Mouse (Mus musculus) left cerebral cortex, postnatal 36 days (tissue): ENCODE data around the gene Tmem40. TPM values are rescaled to one million over a fixed set of nuclear protein-coding genes. Genes with fewer than 3 reads are reported as not detected.

ENCODE experiments used
- DNase-seq, 2 experiments: peaks; one replicate each; pipeline ENCODE4 v3.0.0; 2021 to 2022; ENCODE audit warnings: low spot score in 2 of 2, mixed read lengths in 1 of 2
- intact Hi-C: fragments of 180-260 bp; cut with DNase I; formaldehyde crosslinking; loops from one replicate; pipeline ENCODE4 v1.15.1; 2025
- total RNA-seq, 2 experiments: library from RNA; stranded (reverse); gene quantifications; 2 replicates each; pipeline ENCODE4 v1.2.3; 2021

Gene Tmem40
- total RNA-seq, 2 experiments from 2014 or later, result 1.4 to 2.1 TPM

- no peak for DNase-seq
- intact Hi-C loops, result no loop called here
Observed at GRCm38 (mm10) chr6:115772201-115772600, 10.0 kb upstream of the Tmem40 start.

GRCm38 (mm10) chr6:115770852-115771251 lies 8.6 kb upstream of the Tmem40 start:
- intact Hi-C loops, result no loop called here
- DNase-seq, result no peak

GRCm38 (mm10) chr6:115770059-115770670 lies 8.0 kb upstream of the Tmem40 start:
- DNase-seq, result no peak
- intact Hi-C loops, result no loop called here

GRCm38 (mm10) chr6:115768207-115768606 lies 6.0 kb upstream of the Tmem40 start:
- intact Hi-C loops, result no loop called here
- DNase-seq, result no peak

- intact Hi-C loops, result no loop called here
- no peak for DNase-seq
Observed at GRCm38 (mm10) chr6:115767357-115767756, 5.1 kb upstream of the Tmem40 start.

GRCm38 (mm10) chr6:115764179-115764578 lies 2.0 kb upstream of the Tmem40 start:
- DNase-seq, result no peak
- intact Hi-C loops, result no loop called here

GRCm38 (mm10) chr6:115760982-115761381 lies 1.2 kb downstream of the Tmem40 start:
- DNase-seq, result no peak
- intact Hi-C loops, result no loop called here

GRCm38 (mm10) chr6:115760137-115760536 lies 2.1 kb downstream of the Tmem40 start:
- intact Hi-C loops, result no loop called here
- no peak for DNase-seq

GRCm38 (mm10) chr6:115759461-115759860 lies 2.7 kb downstream of the Tmem40 start:
- intact Hi-C loops, result no loop called here
- no peak for DNase-seq

GRCm38 (mm10) chr6:115758981-115759435 lies 3.2 kb downstream of the Tmem40 start:
- intact Hi-C loops, result no loop called here
- no peak for DNase-seq

GRCm38 (mm10) chr6:115755536-115755935 lies 6.7 kb downstream of the Tmem40 start:
- no peak for DNase-seq
- intact Hi-C loops, result no loop called here

- DNase-seq, result no peak
- intact Hi-C loops, result no loop called here
Observed at GRCm38 (mm10) chr6:115746326-115746725, 15.9 kb downstream of the Tmem40 start.

GRCm38 (mm10) chr6:115743569-115743968 lies 18.6 kb downstream of the Tmem40 start:
- intact Hi-C loops, result no loop called here

GRCm38 (mm10) chr6:115739056-115739455 lies 23.2 kb downstream of the Tmem40 start:
- DNase-seq, result no peak

More at GRCm38 (mm10) chr6:115743569-115743968, 18.6 kb downstream of the Tmem40 start:
- DNase-seq, result no peak

GRCm38 (mm10) chr6:115734909-115735308 lies 27.3 kb downstream of the Tmem40 start:
- DNase-seq, result no peak

More at GRCm38 (mm10) chr6:115739056-115739455, 23.2 kb downstream of the Tmem40 start:
- intact Hi-C loops, result no loop called here

GRCm38 (mm10) chr6:115732341-115732928 lies 29.8 kb downstream of the Tmem40 start:
- DNase-seq, result no peak
- intact Hi-C loops, result no loop called here

More at GRCm38 (mm10) chr6:115734909-115735308, 27.3 kb downstream of the Tmem40 start:
- intact Hi-C loops, result no loop called here

- DNase-seq, result no peak
- intact Hi-C loops, result no loop called here
Observed at GRCm38 (mm10) chr6:115730560-115731342, 31.5 kb downstream of the Tmem40 start.

- DNase-seq, result no peak
- intact Hi-C loops, result no loop called here
Observed at GRCm38 (mm10) chr6:115727570-115727969, 34.6 kb downstream of the Tmem40 start.

- peak; percentile 8 to 10 for DNase-seq
- intact Hi-C loops, result no loop called here
Observed at GRCm38 (mm10) chr6:115727108-115727507, 35.1 kb downstream of the Tmem40 start.

GRCm38 (mm10) chr6:115722246-115722645 lies 40.0 kb downstream of the Tmem40 start:
- intact Hi-C loops, result no loop called here
- DNase-seq, result no peak
